Mouse (Mus musculus): Measurements from ENCODE around the gene Hist1h3g. TPM values are rescaled to one million over a fixed set of nuclear protein-coding genes. Genes with fewer than 3 reads are reported as not detected.
A peak's percentile ranks its signal among the peaks of the same experiment; 100 is the strongest.

Hist1h3g gene
- polyA plus RNA-seq, 2 experiments from 2014 or later, result 1.1 TPM; not detected in 1

DNA sequence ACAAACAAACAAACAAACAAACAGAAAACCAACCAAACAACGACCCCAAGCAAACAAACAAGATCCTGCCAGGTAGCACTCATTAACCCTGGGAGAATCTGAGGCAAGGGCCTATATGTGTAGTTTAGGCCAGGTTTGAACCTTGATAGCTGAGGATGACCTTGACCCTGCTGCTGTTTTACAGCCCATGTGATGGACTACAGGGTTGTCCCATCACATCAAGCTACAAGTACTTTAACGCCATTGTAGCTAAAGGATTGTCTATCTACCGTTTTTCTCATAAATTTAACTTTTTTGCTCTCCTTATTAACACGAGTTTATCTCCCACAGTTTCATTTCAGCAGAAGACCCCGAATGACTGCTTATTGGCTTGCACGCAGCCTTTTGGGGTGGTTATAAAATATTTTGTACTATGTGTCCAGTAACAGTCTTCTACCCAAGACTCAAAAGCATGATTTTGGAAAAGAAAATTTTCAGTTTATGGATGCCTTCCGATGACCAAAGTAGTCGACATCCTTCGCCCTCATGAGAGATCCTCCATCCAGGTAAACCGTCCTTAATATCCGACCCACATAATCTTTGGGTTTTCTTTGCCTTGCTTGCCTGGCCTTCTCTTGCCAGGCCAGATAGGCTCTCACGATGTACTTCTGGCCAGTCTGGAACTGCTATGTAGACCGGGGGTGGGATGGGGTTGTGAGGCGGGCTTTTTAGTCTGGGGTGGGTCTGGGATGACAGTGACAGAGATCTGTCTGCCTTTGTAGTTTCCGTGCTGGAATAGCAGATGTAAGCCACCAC lies 19.2 kb upstream of the Hist1h3g start:
- ATAC-seq, result no peak

DNA sequence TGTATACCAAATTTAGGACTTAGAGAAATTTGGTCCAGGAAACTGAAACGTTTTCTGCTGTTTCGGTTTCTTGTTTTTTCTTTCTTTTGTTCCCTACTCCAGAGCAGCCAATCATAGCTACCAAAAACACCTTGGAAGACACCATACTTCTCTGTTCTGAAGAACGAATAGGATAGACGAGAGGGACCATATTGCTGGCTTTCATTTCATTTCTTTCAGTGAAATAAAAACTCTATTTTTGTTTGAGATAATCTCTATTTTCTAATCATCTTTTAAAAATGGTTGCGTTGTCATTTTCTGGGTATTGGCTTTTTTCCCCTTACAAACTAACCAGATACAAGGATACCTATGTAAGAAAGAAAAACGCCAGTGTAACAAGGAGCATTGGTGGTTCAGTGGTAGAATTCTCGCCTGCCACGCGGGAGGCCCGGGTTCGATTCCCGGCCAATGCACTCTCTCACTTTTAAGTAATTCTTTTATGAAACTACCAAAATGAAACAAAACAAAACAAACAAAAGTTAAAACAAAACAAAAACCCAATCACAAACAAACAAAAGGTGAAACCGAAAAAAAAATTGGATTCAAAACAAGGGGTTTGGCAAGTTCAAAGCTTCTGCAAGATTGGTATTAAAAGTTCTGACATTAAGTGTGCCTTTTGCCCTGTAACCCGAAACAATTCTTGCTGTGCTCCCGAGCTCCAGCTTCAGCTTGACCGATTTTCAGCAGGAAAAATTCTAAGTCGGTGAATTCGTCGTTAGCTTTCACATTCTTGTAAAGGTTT lies 18.2 kb upstream of the Hist1h3g start:
- ATAC-seq, result peak; percentile 40

DNA sequence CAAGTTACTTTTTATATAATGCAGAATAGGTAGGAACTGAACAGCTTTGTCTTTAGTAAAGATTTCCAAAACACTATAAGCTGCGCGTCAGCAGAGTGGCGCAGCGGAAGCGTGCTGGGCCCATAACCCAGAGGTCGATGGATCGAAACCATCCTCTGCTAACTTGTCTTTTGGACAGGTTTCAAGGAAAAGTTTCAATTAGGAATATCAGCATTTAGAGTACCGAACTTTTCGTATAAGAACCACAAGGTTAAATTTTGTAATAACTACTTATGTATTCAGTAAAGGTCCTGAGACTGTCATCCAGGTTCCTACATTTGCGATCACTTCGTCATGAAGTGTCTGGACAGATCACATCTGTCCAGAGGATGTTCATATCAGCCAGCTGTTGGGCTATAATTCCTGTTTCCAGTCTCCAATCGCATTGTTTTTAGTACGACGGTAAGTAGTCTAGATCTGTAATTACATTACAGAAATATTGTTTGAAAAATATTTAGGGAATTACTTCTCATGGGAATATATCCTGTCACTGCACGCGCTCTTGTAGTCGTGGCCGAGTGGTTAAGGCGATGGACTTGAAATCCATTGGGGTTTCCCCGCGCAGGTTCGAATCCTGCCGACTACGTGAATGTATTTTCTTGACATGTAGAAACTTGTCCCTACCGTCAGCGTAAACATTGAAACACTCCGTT lies 17.5 kb upstream of the Hist1h3g start:
- peak; percentile 52 for ATAC-seq

DNA sequence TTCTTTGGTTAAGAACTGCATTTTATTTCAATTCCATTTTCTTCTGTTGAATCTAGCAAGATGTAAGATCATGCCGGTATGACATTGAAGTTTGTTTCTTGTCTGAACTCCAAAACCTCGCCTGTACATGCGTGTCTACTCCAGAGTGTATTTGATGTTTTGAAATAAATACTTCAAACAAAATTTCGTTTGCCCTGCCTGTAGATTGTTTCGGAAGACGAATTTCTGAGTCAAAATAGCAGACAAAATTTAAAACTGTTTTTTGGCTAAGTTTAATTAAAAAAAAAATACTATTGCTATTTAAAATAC lies 17.0 kb upstream of the Hist1h3g start:
- no peak for ATAC-seq

DNA sequence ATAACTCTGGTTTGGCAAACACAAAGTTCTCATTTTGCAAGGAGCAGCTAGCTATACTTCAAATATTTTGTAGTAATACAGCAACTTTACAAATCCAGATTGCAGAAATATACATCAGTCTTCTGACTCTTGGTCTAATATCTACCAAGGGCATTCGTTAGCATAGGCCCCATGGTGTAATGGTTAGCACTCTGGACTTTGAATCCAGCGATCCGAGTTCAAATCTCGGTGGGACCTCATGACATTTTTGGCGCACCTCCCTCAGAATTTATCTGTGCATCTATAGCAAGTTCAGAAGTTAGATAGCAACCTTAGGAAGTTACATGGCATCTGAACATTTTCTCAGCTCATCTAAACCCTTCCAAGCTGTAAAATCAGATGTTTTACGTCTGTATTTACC lies 16.3 kb upstream of the Hist1h3g start:
- ATAC-seq, result peak; percentile 31

DNA sequence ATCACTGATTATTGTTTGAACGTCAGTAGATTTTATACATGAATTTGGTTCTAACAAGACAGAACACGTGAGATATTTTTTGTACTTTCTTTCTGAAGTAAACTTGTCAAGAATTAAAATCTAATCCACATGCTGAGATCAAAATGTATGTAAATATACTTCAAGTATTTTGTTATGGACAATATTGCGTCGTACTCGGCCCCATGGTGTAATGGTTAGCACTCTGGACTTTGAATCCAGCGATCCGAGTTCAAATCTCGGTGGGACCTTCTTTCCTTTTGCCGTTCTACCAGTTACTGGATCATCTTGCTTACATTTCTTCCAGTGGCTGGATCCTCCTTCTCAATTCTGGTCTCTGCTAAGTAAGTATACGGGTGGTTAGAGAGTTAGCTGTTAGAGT lies 15.8 kb upstream of the Hist1h3g start:
- ATAC-seq, result peak; percentile 14

DNA sequence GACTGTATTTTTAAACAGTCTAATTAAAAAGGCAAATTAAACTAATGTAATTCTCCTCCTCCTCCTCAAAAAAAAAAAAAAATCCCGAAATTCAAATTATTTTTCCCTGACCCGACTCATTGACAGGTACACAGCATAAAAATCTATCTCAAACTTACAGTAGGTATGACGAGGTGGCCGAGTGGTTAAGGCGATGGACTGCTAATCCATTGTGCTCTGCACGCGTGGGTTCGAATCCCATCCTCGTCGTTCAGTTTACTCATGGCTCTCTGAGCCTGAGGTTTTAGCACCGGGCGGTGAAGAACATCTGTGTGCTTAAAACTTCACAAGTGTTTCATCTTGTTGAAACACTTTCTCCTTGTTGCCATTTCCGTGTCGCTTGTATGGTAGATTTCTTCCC lies 13.5 kb upstream of the Hist1h3g start:
- ATAC-seq, result no peak

DNA sequence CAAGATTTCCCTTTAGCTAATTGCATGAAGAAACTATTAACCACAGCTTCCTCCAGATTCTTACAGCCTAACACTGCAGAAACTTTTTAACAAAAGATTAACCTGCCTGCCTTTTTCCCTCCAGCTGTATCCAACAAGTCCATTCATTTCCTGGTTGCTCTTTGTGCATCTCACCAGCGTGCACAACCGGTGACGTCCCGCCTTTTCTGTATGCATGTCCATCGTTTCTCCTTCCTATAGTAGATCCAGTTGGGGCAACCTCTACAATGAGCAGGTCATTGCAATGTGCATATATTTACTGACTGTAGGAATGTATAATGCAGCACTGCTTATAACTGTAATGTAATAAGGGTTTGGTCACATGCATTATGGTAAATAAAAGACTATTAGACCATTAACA lies 11.2 kb upstream of the Hist1h3g start:
- ATAC-seq, result no peak

DNA sequence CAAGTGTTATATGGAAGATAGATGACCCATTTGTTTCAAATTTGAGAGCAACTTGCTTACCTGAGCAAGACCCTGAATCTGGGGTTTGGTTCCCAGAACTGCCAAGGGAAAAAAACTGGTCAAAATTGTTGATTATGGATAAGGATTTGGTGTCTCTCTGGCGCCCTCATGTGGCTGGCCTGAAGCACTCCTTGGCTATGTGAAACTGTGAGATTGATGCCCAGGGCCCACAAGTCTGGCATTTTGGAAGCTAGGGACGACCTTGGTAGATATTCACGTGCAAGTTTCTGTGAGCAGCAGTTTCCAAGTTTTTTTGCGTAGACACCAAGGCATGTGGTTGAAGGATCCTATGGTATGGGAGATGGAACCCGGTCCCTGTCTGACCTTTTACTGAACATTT lies 10.6 kb upstream of the Hist1h3g start:
- ATAC-seq, result peak; percentile 48

DNA sequence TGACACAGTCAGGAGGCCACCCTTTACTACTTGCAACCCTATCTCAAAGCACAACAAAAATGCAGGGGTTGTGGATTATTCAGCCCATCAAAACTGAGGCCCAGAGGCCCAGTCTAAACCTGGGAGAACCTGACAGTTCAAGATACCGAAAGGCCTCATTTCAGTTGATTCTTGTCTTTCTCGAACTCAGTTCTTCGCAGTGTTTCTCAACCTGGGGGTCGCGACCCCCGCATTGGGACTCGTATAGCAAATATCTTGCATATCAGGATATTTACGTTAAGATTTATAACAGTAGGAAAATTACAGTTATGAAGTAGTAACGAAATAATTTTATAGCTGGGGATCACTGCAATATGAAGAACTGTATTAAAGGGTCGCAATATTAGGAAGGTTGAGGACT lies 9.3 kb upstream of the Hist1h3g start:
- no peak for ATAC-seq

DNA sequence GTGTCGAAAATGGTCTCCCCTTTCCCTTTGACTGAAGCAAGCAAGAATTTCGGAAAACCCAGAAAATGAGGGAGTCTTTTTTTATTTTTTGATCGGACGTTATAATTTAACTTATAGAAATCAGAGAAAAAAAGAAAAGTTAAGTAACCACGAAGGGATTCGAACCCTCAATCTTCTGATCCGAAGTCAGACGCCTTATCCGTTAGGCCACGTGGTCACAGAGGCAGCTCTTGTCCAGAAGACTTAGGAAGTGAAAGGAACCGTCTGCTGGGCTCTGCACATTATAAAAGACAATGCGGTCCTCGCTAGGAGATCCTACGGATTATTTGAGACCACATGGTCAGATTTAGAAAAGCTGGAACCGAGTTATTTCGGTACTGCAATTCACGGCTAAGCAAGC lies 8.9 kb upstream of the Hist1h3g start:
- no peak for ATAC-seq

DNA sequence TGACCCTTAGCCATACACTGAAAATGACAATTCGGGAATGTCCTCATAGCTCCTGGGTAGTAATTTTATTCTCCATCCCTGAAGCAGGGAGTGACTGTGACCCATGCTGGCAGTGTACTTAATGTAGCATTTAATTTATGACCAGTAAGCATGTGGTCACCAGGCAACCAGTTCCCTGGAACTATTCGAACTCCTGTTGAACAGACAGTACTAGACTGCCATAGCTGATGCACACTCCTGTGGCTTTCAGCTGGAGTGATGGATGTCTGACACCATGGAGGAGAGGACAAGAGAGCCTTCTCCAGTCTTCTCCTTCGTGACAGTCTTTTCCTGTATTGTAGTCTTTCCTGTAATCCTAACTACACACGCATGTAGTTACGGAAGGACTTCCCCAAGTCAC lies 6.2 kb upstream of the Hist1h3g start:
- ATAC-seq, result no peak

DNA sequence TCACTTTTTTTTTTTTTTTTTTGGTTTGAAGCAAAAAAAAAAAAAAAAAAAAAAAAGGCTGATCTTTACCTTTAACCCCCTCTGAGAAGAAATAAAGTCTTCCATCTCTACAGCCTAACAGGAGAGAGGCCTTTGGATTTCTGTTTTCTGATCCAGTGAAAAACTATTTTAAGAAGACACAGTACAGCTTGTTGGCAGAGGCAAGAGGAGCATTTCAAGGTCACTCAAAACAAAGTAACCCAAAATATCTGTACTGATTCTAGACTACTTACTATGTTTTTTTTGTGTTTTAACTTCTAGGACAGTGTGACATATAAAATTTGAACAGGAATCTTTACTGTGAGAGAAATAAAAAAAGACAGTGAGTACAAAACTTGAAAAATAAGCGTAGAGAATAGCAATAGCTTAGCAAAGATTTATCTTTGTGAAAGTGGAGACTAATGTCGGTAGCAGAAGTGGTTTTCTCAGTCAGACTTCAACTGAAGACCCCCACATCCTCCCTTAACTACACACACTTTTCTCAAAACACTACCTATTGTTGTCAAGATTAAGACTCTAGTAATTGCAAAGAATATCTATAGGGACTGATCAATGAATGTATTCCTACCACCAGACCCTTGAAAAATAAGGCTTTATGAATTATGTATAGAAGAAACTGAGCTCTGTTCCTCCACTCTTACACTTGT lies 5.6 kb upstream of the Hist1h3g start:
- ATAC-seq, result no peak

DNA sequence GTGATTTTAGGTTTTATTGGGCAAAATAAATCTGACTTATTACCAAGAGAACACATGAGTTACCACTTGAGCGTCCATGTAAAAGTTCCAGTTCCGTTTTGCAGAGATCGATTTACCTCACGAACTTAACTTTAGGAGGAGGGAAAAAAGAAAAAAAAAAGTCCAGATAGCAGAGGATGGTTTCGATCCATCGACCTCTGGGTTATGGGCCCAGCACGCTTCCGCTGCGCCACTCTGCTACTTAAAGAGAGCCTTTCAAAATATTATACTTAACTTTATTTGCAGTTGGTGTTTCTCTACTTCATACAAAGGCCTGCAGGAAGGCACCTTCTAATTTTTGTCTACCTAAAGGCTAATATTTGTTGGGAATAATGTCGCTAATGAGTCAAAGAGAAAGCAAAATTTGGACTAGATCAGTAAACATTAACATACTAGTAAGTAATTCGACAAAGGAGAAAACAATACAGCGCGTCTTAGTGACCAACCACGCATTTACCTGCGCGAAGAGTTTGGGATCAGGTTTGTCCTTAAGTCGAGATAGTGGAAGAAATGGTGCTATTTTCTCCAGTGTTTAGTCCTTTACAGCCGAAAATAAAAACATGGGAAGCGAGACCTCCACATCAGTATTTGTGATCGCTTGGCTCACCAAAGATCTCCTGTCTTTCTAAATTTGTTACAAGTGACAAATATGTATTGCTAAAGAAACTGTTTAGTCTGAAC lies 4.9 kb upstream of the Hist1h3g start:
- peak; percentile 5 for ATAC-seq

DNA sequence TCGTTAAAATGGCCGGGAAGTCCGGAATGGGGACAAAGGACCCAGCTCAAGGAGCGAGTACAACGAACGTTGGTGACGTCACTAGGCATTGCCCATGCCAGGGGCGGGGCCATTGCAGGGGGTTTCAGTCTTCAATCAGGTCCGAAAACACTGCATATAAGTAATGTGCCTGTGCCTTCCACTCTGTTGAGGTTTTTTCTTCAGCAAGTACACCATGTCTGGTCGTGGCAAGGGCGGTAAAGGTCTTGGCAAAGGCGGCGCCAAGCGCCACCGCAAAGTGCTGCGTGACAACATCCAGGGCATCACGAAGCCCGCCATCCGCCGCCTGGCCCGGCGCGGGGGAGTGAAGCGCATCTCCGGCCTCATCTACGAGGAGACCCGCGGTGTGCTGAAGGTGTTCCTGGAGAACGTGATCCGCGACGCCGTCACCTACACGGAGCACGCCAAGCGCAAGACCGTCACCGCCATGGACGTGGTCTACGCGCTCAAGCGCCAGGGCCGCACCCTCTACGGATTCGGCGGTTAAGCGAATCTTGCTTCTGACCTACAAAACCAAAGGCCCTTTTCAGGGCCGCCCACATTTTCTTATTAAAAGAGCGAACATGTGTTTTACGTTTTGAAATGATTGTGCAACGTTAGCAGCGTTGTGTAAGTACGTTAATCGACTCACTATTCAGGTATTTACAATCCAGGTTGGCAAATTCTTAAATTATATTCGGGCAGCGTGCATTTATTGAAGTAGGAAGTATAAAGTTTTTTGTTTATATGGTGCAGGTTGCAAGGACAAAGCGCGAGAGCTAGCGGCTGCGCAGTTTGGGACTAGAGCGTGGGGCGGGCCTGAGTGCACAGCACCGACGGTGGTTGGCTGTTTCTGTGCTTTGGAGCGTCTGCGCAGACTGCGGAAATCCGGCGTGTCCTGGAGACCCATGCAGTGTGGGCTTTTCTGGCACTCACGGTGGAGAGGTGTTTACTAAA lies 4.0 kb upstream of the Hist1h3g start, which contains the start of gene Hist1h4h:
Gene Hist1h4h (plus strand): TSS at position 150 of the 975 bp plus-strand sequence.
- peak; percentile 77 for ATAC-seq

DNA sequence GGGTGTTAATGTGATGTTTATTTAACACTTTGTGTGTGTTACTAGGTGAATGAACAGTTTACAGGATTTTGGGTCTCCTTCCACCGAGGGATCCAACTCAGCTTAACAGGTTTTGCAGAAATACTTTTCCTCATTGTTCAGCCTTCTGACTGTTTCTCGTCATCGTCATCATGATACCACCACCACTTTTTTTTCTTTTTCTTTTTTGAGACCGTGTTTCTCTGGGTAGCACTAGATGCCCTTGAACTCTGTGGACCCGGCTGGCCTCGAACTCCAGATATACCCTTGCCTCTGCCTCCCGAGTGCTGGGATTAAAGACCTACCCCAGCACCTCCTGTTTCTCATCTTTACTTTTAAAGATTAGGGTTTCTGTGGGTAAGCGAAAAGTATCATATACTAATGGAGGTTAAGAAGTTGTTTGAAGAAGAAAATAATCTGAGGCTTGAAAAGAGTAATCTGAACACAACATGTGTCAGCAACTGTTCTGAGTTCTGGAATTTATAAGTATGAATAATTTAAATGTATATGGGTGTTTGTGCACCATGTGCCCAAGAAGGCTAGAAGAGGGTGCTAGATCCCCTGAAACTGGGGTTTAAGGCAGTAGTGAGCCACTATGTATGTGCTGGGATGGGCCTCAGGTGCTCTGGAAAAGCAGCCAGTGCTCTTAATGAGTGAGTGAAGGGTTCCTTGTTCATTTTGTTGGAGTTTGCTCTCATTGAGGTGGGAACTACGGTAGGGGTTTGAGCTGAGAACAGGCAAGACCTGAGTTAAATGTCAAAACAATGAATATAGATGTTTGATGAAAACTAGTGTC lies 2.8 kb upstream of the Hist1h3g start:
- no peak for ATAC-seq

DNA sequence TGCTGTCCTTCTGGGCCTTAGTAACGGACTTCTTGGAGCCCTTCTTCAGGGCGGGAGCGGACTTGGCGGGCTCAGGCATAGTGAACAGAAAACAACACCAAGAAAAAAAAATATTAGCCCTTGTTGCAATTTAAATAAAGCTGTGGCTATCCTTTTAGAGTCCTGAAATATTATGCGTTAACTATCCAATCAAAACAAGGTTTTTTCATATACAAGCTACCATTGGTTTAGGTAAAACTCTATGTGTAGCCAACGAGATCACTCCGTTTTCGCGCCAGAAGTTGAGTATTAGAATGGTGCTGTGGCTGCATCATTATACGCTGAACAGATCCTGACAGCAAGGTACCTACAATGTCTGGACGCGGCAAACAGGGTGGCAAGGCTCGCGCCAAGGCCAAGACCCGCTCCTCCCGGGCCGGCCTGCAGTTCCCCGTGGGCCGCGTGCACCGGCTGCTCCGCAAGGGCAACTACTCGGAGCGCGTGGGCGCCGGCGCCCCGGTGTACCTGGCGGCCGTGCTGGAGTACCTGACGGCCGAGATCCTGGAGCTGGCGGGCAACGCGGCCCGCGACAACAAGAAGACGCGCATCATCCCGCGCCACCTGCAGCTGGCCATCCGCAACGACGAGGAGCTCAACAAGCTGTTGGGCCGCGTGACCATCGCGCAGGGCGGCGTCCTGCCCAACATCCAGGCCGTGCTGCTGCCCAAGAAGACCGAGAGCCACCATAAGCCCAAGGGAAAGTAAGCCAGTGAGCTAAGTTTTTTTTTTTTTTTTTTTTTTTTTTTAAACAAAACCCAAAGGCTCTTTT lies 1.5 kb upstream of the Hist1h3g start, which contains the start of gene Hist1h2af:
Gene Hist1h2af (plus strand): TSS at position 347 of the 808 bp plus-strand sequence.
- peak; percentile 24 for ATAC-seq

DNA sequence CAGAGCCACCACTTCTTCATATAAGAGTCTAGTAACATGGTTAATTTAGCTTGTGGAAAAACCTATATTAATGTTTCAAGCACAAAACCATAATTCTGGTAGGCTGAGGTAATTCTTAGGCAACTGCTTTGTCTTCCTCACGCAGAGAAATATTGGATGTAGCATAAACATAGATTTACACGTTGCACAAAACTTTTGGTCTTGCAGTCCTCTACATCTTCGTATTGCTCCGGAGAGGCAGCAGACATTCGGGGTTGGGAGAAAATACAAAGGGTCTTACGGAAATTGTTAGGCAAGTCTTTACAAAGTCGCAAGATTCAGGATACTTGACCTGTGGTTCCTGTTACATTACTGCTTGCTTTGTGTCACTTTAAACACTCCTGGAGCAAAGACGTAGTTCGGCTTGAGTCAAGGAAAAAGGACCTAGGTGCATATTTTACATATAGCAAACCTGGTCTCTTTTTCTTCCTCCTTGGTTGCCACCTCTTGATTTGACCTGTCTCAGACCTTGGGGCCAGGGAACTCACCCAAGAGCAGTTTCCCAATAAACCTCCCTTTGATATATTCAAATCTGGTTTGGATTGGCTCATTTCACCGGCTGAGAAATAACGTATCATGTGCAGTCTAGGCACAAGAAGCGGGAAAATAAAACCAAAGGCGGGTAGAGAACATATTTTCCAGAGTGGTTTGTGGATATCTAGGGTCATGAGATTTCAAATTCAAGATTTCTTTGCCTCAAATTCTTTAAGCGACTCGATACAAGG lies 672 bp upstream of the Hist1h3g start:
- no peak for ATAC-seq
